Mouse (Mus musculus): Measurements from ENCODE around the gene Cntfr.

- TF ChIP-seq CTCF (IDR thresholded peaks at IDR 0.05; ENCODE audit: extremely low read depth, insufficient read depth, insufficient read length, insufficient replicate concordance) (no peak), POLR2A (IDR thresholded peaks at IDR 0.05; ENCODE audit: low read depth, low read length) (no peak)
Observed at GRCm38 (mm10) chr4:41615661-41616599, 81.0 kb downstream of the Cntfr start.
